Comparison of ENCODE assay signal across 19 mouse cellular contexts in the genomic region with DNA sequence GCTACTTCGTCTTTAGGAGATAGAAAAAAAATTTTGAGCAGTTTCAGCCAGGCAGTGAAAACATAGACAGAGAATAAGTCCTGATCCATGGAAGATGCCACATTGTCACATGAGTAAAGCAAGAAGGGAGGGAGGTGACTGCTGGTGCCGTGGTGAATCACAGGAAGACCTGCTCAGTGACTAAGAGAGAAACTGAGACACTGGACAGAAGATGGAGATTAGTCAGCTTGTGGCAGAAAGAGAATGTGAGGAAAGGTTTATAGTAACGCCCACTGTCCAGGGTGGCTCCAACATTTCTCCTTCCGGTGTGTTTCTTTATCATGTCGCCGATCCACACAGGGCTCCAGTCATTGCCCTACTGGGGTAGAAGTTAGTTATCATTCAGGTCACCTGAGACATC.
"Had no signal": no experiment of that assay in that cellular context is flagged by ENCODE, and none has a peak within 500 bp of the region (broad histone marks: within the 10 kb centered on the region; RNA-seq: fewer than 3 reads in every experiment).

No protein-coding gene starts in this region.

- ATAC-seq: midbrain, embryonic 16.5 days had no signal

- H3K9me3 ChIP-seq: midbrain, embryonic 10.5 days; midbrain, embryonic 12.5 days; neural tube, embryonic 13.5 days; neural tube, embryonic 15.5 days had no signal

- H3K4me3 ChIP-seq: midbrain, embryonic 10.5 days; midbrain, embryonic 12.5 days; myocyte; neural tube, embryonic 13.5 days; neural tube, embryonic 15.5 days had no signal

- H3K4me1 ChIP-seq: neural tube, embryonic 15.5 days had no signal

- DNase-seq: lung, adult 18-20 months; lung, embryonic 14.5 days; lung, postnatal 10 days; lung, postnatal 4 days; midbrain, embryonic 14.5 days; retina, postnatal 1 day; right cerebral cortex, adult 18-20 months; right cerebral cortex, postnatal 25 days; right cerebral cortex, postnatal 4 days; spleen, adult 18-20 months; thymus, adult 18-20 months; thymus, postnatal 14 days; thymus, postnatal 36 days had no signal

- H3K27ac ChIP-seq: midbrain, embryonic 10.5 days; midbrain, embryonic 12.5 days; neural tube, embryonic 13.5 days; neural tube, embryonic 15.5 days had no signal

- H3K9ac ChIP-seq: lung, embryonic 14.5 days; midbrain, embryonic 12.5 days; neural tube, embryonic 13.5 days; neural tube, embryonic 15.5 days had no signal

- H3K27me3 ChIP-seq: neural tube, embryonic 13.5 days; neural tube, embryonic 15.5 days had no signal

- H3K4me2 ChIP-seq: lung, embryonic 14.5 days; midbrain, embryonic 12.5 days; neural tube, embryonic 13.5 days; neural tube, embryonic 15.5 days had no signal

- H3K36me3 ChIP-seq: midbrain, embryonic 10.5 days; midbrain, embryonic 12.5 days; neural tube, embryonic 13.5 days; neural tube, embryonic 15.5 days had no signal
